Mouse (Mus musculus): ENCODE measurements around the gene Hoxd13. TPM values are rescaled to one million over a fixed set of nuclear protein-coding genes. Genes with fewer than 3 reads are reported as not detected.
A peak's percentile ranks its signal among the peaks of the same experiment; 100 is the strongest.

Gene Hoxd13
- polyA plus RNA-seq, 1 experiment from 2014 or later: 0.45 TPM

DNA sequence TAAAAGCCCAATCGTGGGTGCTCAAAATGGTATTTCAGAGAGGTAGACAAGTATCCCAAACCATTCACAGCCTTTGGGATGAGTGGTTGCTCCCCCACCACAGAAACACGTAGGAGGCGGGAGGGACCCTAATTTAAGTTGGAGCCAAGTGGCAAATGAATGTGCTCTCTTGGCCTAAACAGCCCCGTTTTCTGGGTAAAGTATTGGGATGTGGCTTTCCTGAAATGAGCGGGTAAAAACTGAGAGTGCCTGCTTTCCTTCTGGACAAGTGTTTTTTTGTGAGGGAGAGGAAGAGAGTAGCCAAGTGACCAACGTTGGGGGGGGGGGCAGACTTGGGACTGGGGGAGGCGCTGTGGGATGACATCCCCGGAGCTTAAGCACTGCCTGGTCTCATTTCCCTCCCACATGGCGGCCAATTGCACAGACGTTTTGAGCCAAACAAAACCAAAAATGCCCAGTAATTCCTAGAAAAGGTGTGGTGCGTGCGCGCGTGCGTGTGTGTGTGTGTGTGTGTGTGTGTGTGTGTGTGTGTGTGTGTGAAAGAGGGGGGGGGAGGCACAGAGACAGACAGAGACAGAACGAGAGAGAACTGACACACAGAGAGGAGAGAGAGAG is 42.9 kb downstream of the Hoxd13 start:
- Histone ChIP-seq H3K4me2 (no peak overlapping the region; the same call in 1 of the 2 replicates), H3K9ac (ENCODE audit: low read depth, low read length) (no peak overlapping the region), H3K9me3 (ENCODE audit: control insufficient read depth, low read length) (no peaks in the 10 kb centered on the region), H3K27ac (ENCODE audit: low read depth, low read length) (no peak overlapping the region), H3K27me3 (replicated peaks; ENCODE audit: control insufficient read depth, insufficient read depth, low read length) (peaks cover 99% of the 10 kb centered on the region), H3K4me3 (ENCODE audit: low read depth, low read length) (no peak overlapping the region), H3K4me1 (replicated peaks; ENCODE audit: control insufficient read depth, insufficient read depth, low read length) (no peaks in the 10 kb centered on the region; the same call in 1 of the 2 replicates), H3K36me3 (ENCODE audit: control insufficient read depth, insufficient read depth, low read length) (no peaks in the 10 kb centered on the region)
- ATAC-seq (replicated peaks; ENCODE audit: low FRiP score) (no peak), DNase-seq (ENCODE audit: low spot score) (no peak)
- 2% methylated on average over 16 of the region's 16 CpGs for WGBS

DNA sequence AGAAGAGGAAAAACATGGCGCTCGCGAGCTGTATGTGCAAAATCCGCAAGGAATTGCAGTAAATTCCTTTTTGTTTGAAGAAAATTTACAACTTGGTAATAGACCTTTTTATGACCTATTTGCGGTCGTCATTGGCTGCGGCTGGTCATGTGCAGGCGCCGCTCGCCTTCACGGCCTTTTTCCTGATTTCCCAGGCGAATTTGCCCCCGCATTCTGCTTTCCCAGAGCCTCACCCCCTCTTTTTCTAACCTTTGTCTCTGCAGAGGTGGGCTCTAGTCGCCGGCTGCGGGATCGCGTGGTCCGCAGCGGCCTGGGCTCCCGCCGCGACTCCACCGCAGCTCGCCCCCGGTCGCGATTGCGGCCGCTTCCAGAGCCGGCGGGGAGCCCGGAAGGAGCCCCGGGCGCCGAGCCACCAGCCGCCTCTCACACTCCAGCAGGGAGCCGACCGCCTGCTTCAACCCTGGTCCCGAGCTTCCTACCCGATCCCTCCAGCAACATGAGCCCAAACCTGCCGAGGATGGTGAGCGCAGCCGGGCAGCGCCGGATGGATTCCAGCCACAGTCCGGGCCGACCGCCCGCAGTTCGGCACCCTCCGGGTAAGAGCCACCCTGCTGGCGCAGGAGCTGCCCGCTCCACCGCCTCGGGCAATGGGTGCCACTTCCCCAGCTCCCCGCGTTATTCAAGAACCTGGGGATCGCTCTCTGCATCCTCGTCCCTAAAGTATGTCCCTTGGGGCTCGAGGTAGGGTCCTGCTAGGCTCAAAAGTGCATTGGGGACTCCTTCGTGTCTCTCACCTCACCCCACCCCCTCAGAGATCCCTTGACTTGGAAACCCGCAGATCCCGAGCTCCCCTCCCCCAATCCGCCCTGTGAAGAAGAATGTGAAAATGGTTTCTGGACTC is 43.9 kb downstream of the Hoxd13 start, which contains the start of the genes Hoxd3 and Hoxd4:
Gene Hoxd3, plus strand, starts transcription at position 207 of the 901 bp plus-strand sequence.
Gene Hoxd4, plus strand, starts transcription at position 209 of the 901 bp plus-strand sequence.
- peak within 1 kb of the TSS; percentile 37 for H3K4me3 ChIP-seq (ENCODE audit: low read depth, low read length)
- no peaks in the 10 kb centered on the region for H3K9me3 ChIP-seq (ENCODE audit: control insufficient read depth, low read length)
- under 1% methylated on average over 65 of the region's 65 CpGs for WGBS
- H3K27ac ChIP-seq (ENCODE audit: low read depth, low read length): no peak within 1 kb of the TSS
- H3K4me1 ChIP-seq (replicated peaks; ENCODE audit: control insufficient read depth, insufficient read depth, low read length): no peaks in the 10 kb centered on the region; the same call in 1 of the 2 replicates
- no peaks in the 10 kb centered on the region for H3K36me3 ChIP-seq (ENCODE audit: control insufficient read depth, insufficient read depth, low read length)
- H3K9ac ChIP-seq (ENCODE audit: low read depth, low read length): 0 out of 2 replicates have a peak within 1 kb of the TSS, but pooled peaks have one; percentile 31
- H3K4me2 ChIP-seq: peak within 1 kb of the TSS; percentile 45
- peaks cover 97% of the 10 kb centered on the region for H3K27me3 ChIP-seq (replicated peaks; ENCODE audit: control insufficient read depth, insufficient read depth, low read length)
- ATAC-seq (replicated peaks; ENCODE audit: low FRiP score): no peak
- no peak for DNase-seq (ENCODE audit: low spot score)

DNA sequence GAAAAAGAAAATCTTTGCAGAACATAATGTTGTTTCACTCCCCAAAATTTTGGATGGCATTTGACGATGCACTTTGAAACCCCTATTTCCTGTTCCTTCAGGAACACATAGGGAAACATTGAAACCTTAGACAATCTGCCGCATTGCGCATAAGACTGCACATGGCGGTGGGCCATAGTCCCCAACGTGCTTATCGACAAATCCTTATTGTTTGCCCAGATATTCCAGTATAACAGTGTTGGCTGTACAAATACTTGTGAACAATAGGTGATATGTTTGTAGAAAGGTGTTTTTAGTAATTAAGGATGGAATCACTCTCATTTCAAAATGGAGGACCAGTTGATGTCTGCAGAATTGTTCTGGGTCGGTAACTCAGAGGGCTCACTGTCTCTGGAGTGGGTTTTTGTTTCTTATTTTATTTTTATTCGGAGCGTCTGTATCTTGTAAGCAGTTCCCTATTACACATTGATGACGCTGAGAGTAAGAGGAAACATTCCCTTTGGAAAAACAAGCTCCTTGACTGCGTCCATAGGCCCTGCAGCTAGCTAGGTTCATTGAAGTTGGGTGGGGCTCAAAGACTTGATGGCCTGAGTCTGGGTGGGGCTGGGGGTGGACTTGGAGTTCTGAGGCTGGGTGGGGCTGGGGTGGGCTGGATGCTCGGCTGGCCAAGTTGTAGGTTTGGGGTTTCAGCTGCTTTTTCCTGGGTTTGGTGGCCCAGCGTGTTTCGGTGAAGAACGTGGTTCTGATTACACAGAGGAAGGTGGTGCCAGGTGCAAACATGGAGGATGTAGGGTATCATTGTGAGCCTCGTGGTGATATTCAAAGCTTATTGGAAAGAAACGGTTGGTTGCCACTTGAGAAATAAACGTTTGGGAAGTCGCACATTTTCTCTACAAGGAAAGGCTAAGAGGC is 45.4 kb downstream of the Hoxd13 start:
- no peak overlapping the region for H3K9ac ChIP-seq (ENCODE audit: low read depth, low read length)
- no peaks in the 10 kb centered on the region; the same call in 1 of the 2 replicates for H3K4me1 ChIP-seq (replicated peaks; ENCODE audit: control insufficient read depth, insufficient read depth, low read length)
- H3K4me3 ChIP-seq (ENCODE audit: low read depth, low read length): no peak overlapping the region
- ATAC-seq (replicated peaks; ENCODE audit: low FRiP score): no peak
- no peaks in the 10 kb centered on the region for H3K9me3 ChIP-seq (ENCODE audit: control insufficient read depth, low read length)
- H3K27me3 ChIP-seq (replicated peaks; ENCODE audit: control insufficient read depth, insufficient read depth, low read length): peaks cover 91% of the 10 kb centered on the region
- H3K4me2 ChIP-seq: no peak overlapping the region
- WGBS: 17% methylated on average over 19 of the region's 19 CpGs
- DNase-seq (ENCODE audit: low spot score): no peak
- no peaks in the 10 kb centered on the region for H3K36me3 ChIP-seq (ENCODE audit: control insufficient read depth, insufficient read depth, low read length)
- no peak overlapping the region for H3K27ac ChIP-seq (ENCODE audit: low read depth, low read length)

DNA sequence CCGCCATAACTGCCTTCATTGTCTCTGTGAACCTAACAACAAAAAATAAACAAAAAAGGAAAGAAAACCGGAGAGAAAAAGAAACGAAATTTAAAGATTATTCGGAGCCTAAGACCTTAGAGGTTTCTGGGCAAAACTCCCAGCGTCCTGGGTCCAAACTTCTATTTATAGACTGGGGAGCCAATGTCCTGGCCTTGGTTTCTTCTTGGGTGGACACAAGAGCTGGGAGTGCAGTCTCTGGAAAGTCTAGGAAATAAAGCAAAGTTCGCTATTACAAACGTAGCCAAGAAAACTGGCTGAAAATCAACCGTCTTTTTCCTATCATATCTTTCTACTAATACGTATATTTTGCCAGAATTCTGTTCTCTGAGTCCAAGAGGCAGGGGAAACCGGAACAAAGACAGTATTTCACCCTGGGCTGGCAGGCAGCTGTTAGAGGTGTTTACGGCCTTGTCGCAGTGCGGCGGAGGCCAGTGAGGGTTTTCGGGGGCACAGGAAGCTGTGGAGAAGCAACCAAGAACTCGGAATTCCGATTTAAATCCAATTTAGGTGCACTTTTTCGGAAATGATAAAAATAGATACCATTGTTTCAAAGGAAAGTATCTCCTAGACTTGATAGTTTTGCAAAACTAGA is 46.2 kb downstream of the Hoxd13 start:
- H3K9ac ChIP-seq (ENCODE audit: low read depth, low read length): no peak overlapping the region
- 8% methylated on average over 18 of the region's 18 CpGs for WGBS
- H3K9me3 ChIP-seq (ENCODE audit: control insufficient read depth, low read length): no peaks in the 10 kb centered on the region

DNA sequence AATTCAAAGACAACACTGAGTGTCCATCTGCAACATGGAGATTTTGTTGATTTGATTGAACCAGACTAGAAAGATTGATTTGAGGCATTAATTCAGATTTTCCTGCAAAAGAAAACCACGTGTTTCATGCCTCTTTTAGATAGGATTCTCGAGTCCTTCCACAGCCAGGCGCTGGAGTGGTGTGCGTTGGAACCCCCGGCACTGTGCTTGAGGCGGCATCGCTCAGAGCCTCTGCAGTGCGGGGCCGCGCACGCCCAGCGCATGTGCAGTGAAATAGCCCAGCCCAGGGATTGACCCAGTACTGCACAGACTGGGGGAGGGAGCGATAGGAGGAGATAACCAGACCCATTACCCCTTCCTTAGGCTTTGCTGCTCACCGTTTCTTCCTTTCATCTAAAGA is 46.8 kb downstream of the Hoxd13 start:
- no peaks in the 10 kb centered on the region; the same call in 1 of the 2 replicates for H3K4me1 ChIP-seq (replicated peaks; ENCODE audit: control insufficient read depth, insufficient read depth, low read length)
- peaks cover 89% of the 10 kb centered on the region for H3K27me3 ChIP-seq (replicated peaks; ENCODE audit: control insufficient read depth, insufficient read depth, low read length)
- no peaks in the 10 kb centered on the region for H3K9me3 ChIP-seq (ENCODE audit: control insufficient read depth, low read length)
- no peak overlapping the region for H3K4me2 ChIP-seq
- H3K27ac ChIP-seq (ENCODE audit: low read depth, low read length): no peak overlapping the region
- 3% methylated on average over 14 of the region's 14 CpGs for whole genome bisulfite sequencing
- DNase-seq (ENCODE audit: low spot score) (no peak), ATAC-seq (replicated peaks; ENCODE audit: low FRiP score) (no peak)
- no peak overlapping the region for H3K9ac ChIP-seq (ENCODE audit: low read depth, low read length)
- H3K4me3 ChIP-seq (ENCODE audit: low read depth, low read length): no peak overlapping the region
- no peaks in the 10 kb centered on the region for H3K36me3 ChIP-seq (ENCODE audit: control insufficient read depth, insufficient read depth, low read length)

More for the DNA sequence above, 46.2 kb downstream of the Hoxd13 start:
- no peaks in the 10 kb centered on the region for H3K36me3 ChIP-seq (ENCODE audit: control insufficient read depth, insufficient read depth, low read length)
- DNase-seq (ENCODE audit: low spot score) (no peak), ATAC-seq (replicated peaks; ENCODE audit: low FRiP score) (no peak)
- no peak overlapping the region for H3K4me2 ChIP-seq
- H3K4me3 ChIP-seq (ENCODE audit: low read depth, low read length): no peak overlapping the region
- H3K27me3 ChIP-seq (replicated peaks; ENCODE audit: control insufficient read depth, insufficient read depth, low read length): peaks cover 90% of the 10 kb centered on the region
- H3K27ac ChIP-seq (ENCODE audit: low read depth, low read length): no peak overlapping the region
- H3K4me1 ChIP-seq (replicated peaks; ENCODE audit: control insufficient read depth, insufficient read depth, low read length): no peaks in the 10 kb centered on the region; the same call in 1 of the 2 replicates

DNA sequence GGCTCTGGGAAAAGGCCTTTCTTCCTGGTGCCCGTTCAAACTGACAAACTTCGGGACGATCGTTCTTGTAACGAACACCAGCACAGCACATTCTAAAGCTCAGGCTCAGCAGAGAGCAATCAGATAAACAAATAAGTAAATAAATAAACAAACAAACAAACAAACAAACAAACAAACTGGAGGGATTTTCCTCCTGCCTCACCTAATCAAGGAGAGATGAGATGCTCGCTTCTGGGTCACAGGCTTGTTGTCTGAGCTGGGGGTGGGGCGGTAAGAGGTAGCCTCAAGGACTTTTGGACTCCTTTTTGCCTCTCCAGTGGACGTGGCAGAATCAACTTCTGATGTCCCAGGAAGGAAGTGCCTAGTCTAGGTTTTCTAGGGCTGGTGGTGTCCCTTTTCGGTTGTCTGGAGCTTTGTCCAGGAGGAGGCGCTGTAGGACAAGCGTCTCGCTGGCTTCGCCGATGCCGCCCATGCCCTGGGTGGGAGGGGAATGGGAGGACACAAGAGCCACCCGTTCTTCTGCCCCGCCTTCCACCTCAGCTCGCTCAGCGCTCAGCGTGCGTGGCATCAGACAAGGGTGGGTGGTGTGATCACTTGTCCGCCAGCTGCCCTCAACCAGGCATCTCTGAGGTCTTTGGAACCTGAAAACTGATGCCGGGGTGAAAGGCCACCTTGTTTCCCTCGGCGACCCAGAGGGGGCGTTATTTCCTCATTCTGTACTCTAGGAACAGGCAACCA is 47.6 kb downstream of the Hoxd13 start:
- Histone ChIP-seq H3K27me3 (replicated peaks; ENCODE audit: control insufficient read depth, insufficient read depth, low read length) (peaks cover 89% of the 10 kb centered on the region), H3K4me1 (replicated peaks; ENCODE audit: control insufficient read depth, insufficient read depth, low read length) (no peaks in the 10 kb centered on the region; the same call in 1 of the 2 replicates), H3K9me3 (ENCODE audit: control insufficient read depth, low read length) (no peaks in the 10 kb centered on the region), H3K27ac (ENCODE audit: low read depth, low read length) (no peak overlapping the region), H3K9ac (ENCODE audit: low read depth, low read length) (no peak overlapping the region), H3K36me3 (ENCODE audit: control insufficient read depth, insufficient read depth, low read length) (no peaks in the 10 kb centered on the region), H3K4me3 (ENCODE audit: low read depth, low read length) (peak overlapping the region; percentile 30; the same call in 1 of the 2 replicates), H3K4me2 (peak overlapping the region; percentile 49)
- WGBS: 3% methylated on average over 26 of the region's 26 CpGs
- DNase-seq (ENCODE audit: low spot score) (peak; percentile 83), ATAC-seq (replicated peaks; ENCODE audit: low FRiP score) (peak; percentile 74)

DNA sequence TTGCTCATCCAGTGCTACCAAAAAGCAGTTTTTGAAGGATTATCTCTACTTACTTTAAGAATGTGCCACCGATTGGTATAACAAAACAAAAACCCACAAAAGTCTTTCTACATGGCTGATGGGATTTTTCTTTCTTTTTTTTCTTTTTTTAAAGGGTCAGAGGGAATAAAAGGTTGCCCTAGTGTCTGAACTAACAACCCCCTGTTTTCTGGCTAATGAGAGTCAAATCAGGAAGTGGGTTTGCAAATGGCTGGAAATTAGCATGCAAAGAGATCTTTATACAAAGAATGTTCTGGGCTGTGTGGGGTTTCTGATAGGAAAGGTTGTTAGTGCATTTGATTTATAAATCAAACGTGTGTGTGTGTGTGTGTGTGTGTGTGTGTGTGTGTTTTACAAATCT is 52.3 kb downstream of the Hoxd13 start:
- peaks cover 89% of the 10 kb centered on the region for H3K27me3 ChIP-seq (replicated peaks; ENCODE audit: control insufficient read depth, insufficient read depth, low read length)
- no peak for ATAC-seq (replicated peaks; ENCODE audit: low FRiP score)

More for the DNA sequence above, 52.3 kb downstream of the Hoxd13 start:
- Histone ChIP-seq H3K9me3 (ENCODE audit: control insufficient read depth, low read length) (no peaks in the 10 kb centered on the region), H3K27ac (ENCODE audit: low read depth, low read length) (no peak overlapping the region), H3K4me2 (no peak overlapping the region), H3K4me3 (ENCODE audit: low read depth, low read length) (no peak overlapping the region), H3K4me1 (replicated peaks; ENCODE audit: control insufficient read depth, insufficient read depth, low read length) (no peaks in the 10 kb centered on the region; the same call in 1 of the 2 replicates), H3K9ac (ENCODE audit: low read depth, low read length) (no peak overlapping the region), H3K36me3 (ENCODE audit: control insufficient read depth, insufficient read depth, low read length) (no peaks in the 10 kb centered on the region)
- WGBS: 9% methylated on average over 2 of the region's 2 CpGs
- no peak for DNase-seq (ENCODE audit: low spot score)
